Mouse (Mus musculus) embryonic facial prominence, embryonic 10.5 days (tissue): ENCODE measurements around the gene Vmn1r40. TPM values are rescaled to one million over a fixed set of nuclear protein-coding genes. Genes with fewer than 3 reads are reported as not detected.
A peak's percentile ranks its signal among the peaks of the same experiment; 100 is the strongest.

Experiments used
- DNase-seq: peaks from one replicate; pipeline ENCODE4 v3.0.0-alpha.2; 2017; ENCODE audit warnings: low spot score
- H3K27ac ChIP-seq: fragments of 300-500 bp; sonication (generic); replicated peaks from 2 replicates; pipeline ENCODE4 v1.5.1; 2016; ENCODE audit warnings: mild to moderate bottlenecking
- H3K27me3 ChIP-seq: fragments of 300-500 bp; sonication (generic); replicated peaks from 2 replicates; pipeline ENCODE4 v1.6.1; 2016; ENCODE audit warnings: low read depth, mild to moderate bottlenecking; ENCODE audit not compliant: poor library complexity, severe bottlenecking
- H3K36me3 ChIP-seq: fragments of 300-500 bp; sonication (generic); replicated peaks from 2 replicates; pipeline ENCODE4 v1.6.1; 2016; ENCODE audit warnings: mild to moderate bottlenecking, moderate library complexity
- H3K4me1 ChIP-seq: fragments of 300-500 bp; sonication (generic); 2 replicates; pipeline ENCODE4 v1.6.1; 2016
- H3K4me3 ChIP-seq: fragments of 300-500 bp; sonication (generic); 2 replicates; pipeline ENCODE4 v1.5.1; 2016; ENCODE audit warnings: mild to moderate bottlenecking, moderate library complexity
- H3K9me3 ChIP-seq: fragments of 300-500 bp; sonication (generic); 2 replicates; pipeline ENCODE4 v1.6.1; 2016; ENCODE audit warnings: mild to moderate bottlenecking
- WGBS: fragments of 180-500 bp; shearing (Covaris S2); methylation state at CpG from one replicate; pipeline ENCODE4 v1.1.7; 2016; 5-methylcytosine and 5-hydroxymethylcytosine counted together
- polyA plus RNA-seq: library from polyadenylated mRNA; unstranded; fragments of >200 nt; fragmentation: Nextera tagmentation; extraction: Ambion mirVana; gene quantifications from 2 replicates; pipeline ENCODE4 v1.2.1, GENCODE M21; 2016

Vmn1r40 gene
- polyA plus RNA-seq, result not detected in 2 replicates

GRCm38 (mm10) chr6:89707240-89707639 is at the start of gene Vmn1r40:
TSS of gene Vmn1r40 (plus strand) at chr6:89707540.
- H3K4me1 ChIP-seq, result no peaks in the 10 kb centered on the region
- H3K9me3 ChIP-seq, result no peaks in the 10 kb centered on the region; the same call in 1 of the 2 replicates
- no peak within 1 kb of the TSS for H3K27ac ChIP-seq
- no peak for DNase-seq
- no peaks in the 10 kb centered on the region for H3K36me3 ChIP-seq
- H3K27me3 ChIP-seq, result no peaks in the 10 kb centered on the region
- H3K4me3 ChIP-seq, result no peak within 1 kb of the TSS
- WGBS, result 84% methylated on average over 4 of the region's 4 CpGs

GRCm38 (mm10) chr6:89658342-89658741 is 49.0 kb upstream of the Vmn1r40 start:
- Histone ChIP-seq H3K9me3 (no peaks in the 10 kb centered on the region), H3K36me3 (peaks cover 3% of the 10 kb centered on the region; the same call in 1 of the 2 replicates), H3K4me1 (no peaks in the 10 kb centered on the region), H3K4me3 (no peak overlapping the region), H3K27me3 (no peaks in the 10 kb centered on the region), H3K27ac (no peak overlapping the region)
- DNase-seq, result no peak
- WGBS, result 78% methylated on average over 3 of the region's 3 CpGs

GRCm38 (mm10) chr6:89658931-89659330 is 48.4 kb upstream of the Vmn1r40 start:
- H3K27ac ChIP-seq, result no peak overlapping the region
- H3K27me3 ChIP-seq, result no peaks in the 10 kb centered on the region
- peaks cover 9% of the 10 kb centered on the region for H3K36me3 ChIP-seq
- H3K4me1 ChIP-seq, result no peaks in the 10 kb centered on the region
- no peak for DNase-seq
- 87% methylated on average over 6 of the region's 6 CpGs for WGBS
- H3K9me3 ChIP-seq, result 0 out of 2 replicates have a peak, but pooled peaks cover 1% of the 10 kb centered on the region
- H3K4me3 ChIP-seq, result no peak overlapping the region

- Histone ChIP-seq H3K4me1 (no peaks in the 10 kb centered on the region), H3K4me3 (no peak overlapping the region), H3K27ac (no peak overlapping the region), H3K36me3 (peaks cover 12% of the 10 kb centered on the region), H3K27me3 (no peaks in the 10 kb centered on the region), H3K9me3 (0 out of 2 replicates have a peak, but pooled peaks cover 2% of the 10 kb centered on the region)
- WGBS, result 34% methylated on average over 7 of the region's 7 CpGs
- peak; percentile 23 for DNase-seq
Measured at GRCm38 (mm10) chr6:89659692-89660423, 47.5 kb upstream of the Vmn1r40 start.

GRCm38 (mm10) chr6:89660490-89660889 is 46.9 kb upstream of the Vmn1r40 start:
- Histone ChIP-seq H3K36me3 (peaks cover 12% of the 10 kb centered on the region), H3K9me3 (0 out of 2 replicates have a peak, but pooled peaks cover 2% of the 10 kb centered on the region), H3K4me3 (no peak overlapping the region), H3K27ac (no peak overlapping the region), H3K4me1 (no peaks in the 10 kb centered on the region), H3K27me3 (no peaks in the 10 kb centered on the region)
- WGBS, result 73% methylated on average over 1 of the region's 1 CpGs
- DNase-seq, result no peak

GRCm38 (mm10) chr6:89662521-89662920 is 44.8 kb upstream of the Vmn1r40 start:
- Histone ChIP-seq H3K9me3 (0 out of 2 replicates have a peak, but pooled peaks cover 2% of the 10 kb centered on the region), H3K4me1 (no peaks in the 10 kb centered on the region), H3K36me3 (peaks cover 12% of the 10 kb centered on the region), H3K27me3 (no peaks in the 10 kb centered on the region), H3K27ac (no peak overlapping the region), H3K4me3 (no peak overlapping the region)
- WGBS, result 86% methylated on average over 3 of the region's 3 CpGs
- DNase-seq, result no peak

GRCm38 (mm10) chr6:89665155-89665554 is 42.2 kb upstream of the Vmn1r40 start:
- no peak overlapping the region for H3K27ac ChIP-seq
- DNase-seq, result no peak
- 52% methylated on average over 8 of the region's 8 CpGs for WGBS
- no peak overlapping the region for H3K4me3 ChIP-seq
- H3K4me1 ChIP-seq, result no peaks in the 10 kb centered on the region
- H3K36me3 ChIP-seq, result peaks cover 12% of the 10 kb centered on the region
- no peaks in the 10 kb centered on the region for H3K27me3 ChIP-seq
- 0 out of 2 replicates have a peak, but pooled peaks cover 2% of the 10 kb centered on the region for H3K9me3 ChIP-seq

- no peaks in the 10 kb centered on the region for H3K4me1 ChIP-seq
- no peak overlapping the region for H3K27ac ChIP-seq
- H3K27me3 ChIP-seq, result no peaks in the 10 kb centered on the region
- 0 out of 2 replicates have a peak, but pooled peaks cover 2% of the 10 kb centered on the region for H3K9me3 ChIP-seq
- no peak overlapping the region for H3K4me3 ChIP-seq
- peaks cover 12% of the 10 kb centered on the region for H3K36me3 ChIP-seq
- WGBS, result 81% methylated on average over 7 of the region's 7 CpGs
- no peak for DNase-seq
Measured at GRCm38 (mm10) chr6:89665667-89666066, 41.7 kb upstream of the Vmn1r40 start.

- WGBS, result 87% methylated on average over 3 of the region's 3 CpGs
- Histone ChIP-seq H3K27ac (no peak overlapping the region), H3K36me3 (peaks cover 12% of the 10 kb centered on the region), H3K4me3 (no peak overlapping the region), H3K9me3 (0 out of 2 replicates have a peak, but pooled peaks cover 2% of the 10 kb centered on the region), H3K27me3 (no peaks in the 10 kb centered on the region), H3K4me1 (no peaks in the 10 kb centered on the region)
- no peak for DNase-seq
Measured at GRCm38 (mm10) chr6:89666976-89667375, 40.4 kb upstream of the Vmn1r40 start.

GRCm38 (mm10) chr6:89669556-89669955 is 37.8 kb upstream of the Vmn1r40 start:
- Histone ChIP-seq H3K4me1 (no peaks in the 10 kb centered on the region), H3K36me3 (0 out of 2 replicates have a peak, but pooled peaks cover 3% of the 10 kb centered on the region), H3K4me3 (no peak overlapping the region), H3K27ac (no peak overlapping the region), H3K27me3 (no peaks in the 10 kb centered on the region), H3K9me3 (no peaks in the 10 kb centered on the region)
- WGBS, result 88% methylated on average over 6 of the region's 6 CpGs
- no peak for DNase-seq

- H3K4me3 ChIP-seq, result no peak overlapping the region
- no peak for DNase-seq
- peaks cover 9% of the 10 kb centered on the region for H3K36me3 ChIP-seq
- no peaks in the 10 kb centered on the region for H3K4me1 ChIP-seq
- no peaks in the 10 kb centered on the region for H3K9me3 ChIP-seq
- no peaks in the 10 kb centered on the region for H3K27me3 ChIP-seq
- H3K27ac ChIP-seq, result no peak overlapping the region
- 87% methylated on average over 6 of the region's 6 CpGs for WGBS
Measured at GRCm38 (mm10) chr6:89671431-89671830, 35.9 kb upstream of the Vmn1r40 start.

- Histone ChIP-seq H3K27me3 (no peaks in the 10 kb centered on the region), H3K4me3 (no peak overlapping the region), H3K27ac (no peak overlapping the region), H3K9me3 (no peaks in the 10 kb centered on the region), H3K4me1 (no peaks in the 10 kb centered on the region), H3K36me3 (peaks cover 9% of the 10 kb centered on the region)
- DNase-seq, result no peak
- 88% methylated on average over 7 of the region's 7 CpGs for WGBS
Measured at GRCm38 (mm10) chr6:89672641-89673040, 34.7 kb upstream of the Vmn1r40 start.

GRCm38 (mm10) chr6:89673135-89673780 is 34.1 kb upstream of the Vmn1r40 start:
- no peaks in the 10 kb centered on the region for H3K27me3 ChIP-seq
- WGBS, result 93% methylated on average over 11 of the region's 11 CpGs
- H3K27ac ChIP-seq, result no peak overlapping the region
- H3K9me3 ChIP-seq, result no peaks in the 10 kb centered on the region
- no peak overlapping the region for H3K4me3 ChIP-seq
- H3K4me1 ChIP-seq, result no peaks in the 10 kb centered on the region
- H3K36me3 ChIP-seq, result peaks cover 9% of the 10 kb centered on the region
- DNase-seq, result no peak
